Mouse (Mus musculus): ENCODE measurements around the gene Hdac1. TPM values are rescaled to one million over a fixed set of nuclear protein-coding genes. Genes with fewer than 3 reads are reported as not detected.
A peak's percentile ranks its signal among the peaks of the same experiment; 100 is the strongest.

Hdac1 gene
- polyA plus RNA-seq, 1 experiment from 2014 or later = 74.7 TPM

DNA sequence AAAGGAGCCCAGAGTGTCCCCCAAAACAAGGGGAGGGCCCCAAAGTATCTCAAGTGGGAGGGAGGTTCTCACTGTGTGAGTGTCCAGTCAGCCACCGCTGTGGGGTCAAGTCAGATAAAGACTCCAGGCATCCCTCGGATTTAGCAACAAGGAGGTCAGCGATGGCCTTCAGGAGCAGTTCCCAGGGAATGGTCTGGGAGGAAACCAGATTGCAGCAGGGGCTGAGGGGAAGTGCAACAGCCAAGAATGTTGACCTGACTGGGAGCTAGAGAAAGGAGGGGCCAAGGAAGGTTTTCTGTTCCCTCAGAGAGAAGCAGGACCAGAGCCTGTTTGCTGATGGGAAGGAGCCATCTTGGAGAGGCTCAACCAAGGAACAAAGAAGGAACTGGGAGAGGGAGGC, 43.6 kb downstream of the Hdac1 start:
- Histone ChIP-seq H3K9ac (ENCODE audit: low read depth, low read length) (no peak overlapping the region), H3K4me2 (ENCODE audit: low read length) (no peak overlapping the region), H3K4me1 (ENCODE audit: control insufficient read depth, insufficient read depth, low read length) (peaks cover 20% of the 10 kb centered on the region), H3K36me3 (ENCODE audit: control insufficient read depth, insufficient read depth, low read length) (no peaks in the 10 kb centered on the region), H3K27ac (ENCODE audit: low read length) (no peak overlapping the region), H3K4me3 (ENCODE audit: low read depth, low read length) (no peak overlapping the region), H3K27me3 (ENCODE audit: control insufficient read depth, insufficient read depth, low read depth, low read length) (no peaks in the 10 kb centered on the region), H3K9me3 (replicated peaks; ENCODE audit: control insufficient read depth, low read length, poor library complexity, severe bottlenecking) (no peaks in the 10 kb centered on the region)
- no peak for ATAC-seq
- 72% methylated on average over 3 of the region's 3 CpGs for WGBS

DNA sequence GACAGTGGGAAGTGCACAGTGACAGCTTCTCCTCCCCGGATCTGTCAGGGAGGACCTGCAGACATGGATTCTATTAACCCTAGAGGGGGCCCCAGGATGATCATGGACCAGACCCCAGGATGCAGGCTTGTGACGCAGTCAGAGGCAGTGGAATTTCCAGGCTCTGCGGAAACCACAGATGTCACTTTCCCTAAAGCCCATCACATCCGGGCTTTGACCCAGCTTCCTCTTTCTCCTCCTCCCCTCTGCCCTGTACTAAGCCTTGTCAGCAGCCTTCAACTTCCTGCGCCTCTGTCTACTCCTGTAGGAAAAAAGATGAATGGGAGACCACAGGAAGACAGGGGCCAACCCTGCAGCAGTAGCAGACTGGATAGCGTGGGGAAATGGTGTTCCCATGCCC, 45.9 kb downstream of the Hdac1 start:
- WGBS = 31% methylated on average over 6 of the region's 6 CpGs
- Histone ChIP-seq H3K9ac (ENCODE audit: low read depth, low read length) (peak overlapping the region; percentile 59), H3K9me3 (replicated peaks; ENCODE audit: control insufficient read depth, low read length, poor library complexity, severe bottlenecking) (no peaks in the 10 kb centered on the region), H3K4me1 (ENCODE audit: control insufficient read depth, insufficient read depth, low read length) (peaks cover 20% of the 10 kb centered on the region), H3K4me3 (ENCODE audit: low read depth, low read length) (peak overlapping the region; percentile 19), H3K27ac (ENCODE audit: low read length) (peak overlapping the region; percentile 84), H3K27me3 (ENCODE audit: control insufficient read depth, insufficient read depth, low read depth, low read length) (peaks cover 5% of the 10 kb centered on the region), H3K36me3 (ENCODE audit: control insufficient read depth, insufficient read depth, low read length) (no peaks in the 10 kb centered on the region), H3K4me2 (ENCODE audit: low read length) (peak overlapping the region; percentile 51)
- ATAC-seq = 0 out of 2 replicates have a peak, but pooled peaks have one; percentile 15

DNA sequence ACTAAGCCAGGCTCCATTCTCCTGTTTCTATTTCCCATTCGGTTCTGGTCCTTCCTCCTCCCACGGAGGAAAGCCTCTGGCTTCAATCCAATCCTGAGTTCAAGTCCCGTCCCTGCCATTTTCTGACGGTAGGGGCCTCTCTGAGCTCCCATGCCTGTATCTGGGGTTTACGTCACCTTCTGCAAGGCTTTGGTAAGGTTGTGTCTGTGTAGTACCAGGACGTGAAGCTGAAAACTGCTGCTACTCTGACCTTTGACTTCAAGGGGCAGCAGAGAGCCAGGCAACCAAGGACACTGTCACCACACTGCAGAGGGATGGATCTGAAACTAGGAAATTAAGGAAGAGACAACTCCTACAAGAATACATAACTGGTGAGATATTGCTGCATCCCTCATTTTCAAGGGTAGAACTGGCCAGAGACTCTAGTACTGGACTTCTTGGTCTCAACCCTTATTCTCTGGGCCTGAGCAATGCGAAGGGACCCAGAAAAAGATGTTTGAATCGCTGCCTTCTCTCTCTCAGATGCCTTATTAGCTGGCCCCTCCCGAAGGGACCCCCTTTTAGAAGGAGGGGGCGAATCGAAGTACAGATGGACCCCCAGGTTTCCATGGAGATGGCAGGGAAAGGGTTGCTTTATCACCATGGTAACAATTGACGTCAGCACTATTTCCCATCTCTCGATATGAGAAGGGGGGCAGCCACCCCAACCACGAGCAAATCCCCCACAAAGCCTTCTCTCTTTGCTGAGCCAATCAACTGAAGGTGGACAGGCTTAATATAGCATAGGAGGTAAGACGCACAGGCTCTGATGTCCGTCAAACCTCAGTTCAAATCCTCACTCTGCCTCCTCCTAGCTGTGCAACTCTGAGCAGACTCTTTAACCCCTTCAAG, 46.6 kb downstream of the Hdac1 start:
- peak overlapping the region; percentile 84 for H3K27ac ChIP-seq (ENCODE audit: low read length)
- H3K4me2 ChIP-seq (ENCODE audit: low read length) = peak overlapping the region; percentile 51
- no peaks in the 10 kb centered on the region for H3K36me3 ChIP-seq (ENCODE audit: control insufficient read depth, insufficient read depth, low read length)
- 12% methylated on average over 16 of the region's 16 CpGs for WGBS
- H3K4me3 ChIP-seq (ENCODE audit: low read depth, low read length) = peak overlapping the region; percentile 19
- peak overlapping the region; percentile 59 for H3K9ac ChIP-seq (ENCODE audit: low read depth, low read length)
- ATAC-seq = peak; percentile 66
- H3K9me3 ChIP-seq (replicated peaks; ENCODE audit: control insufficient read depth, low read length, poor library complexity, severe bottlenecking) = no peaks in the 10 kb centered on the region
- H3K27me3 ChIP-seq (ENCODE audit: control insufficient read depth, insufficient read depth, low read depth, low read length) = peaks cover 9% of the 10 kb centered on the region
- H3K4me1 ChIP-seq (ENCODE audit: control insufficient read depth, insufficient read depth, low read length) = peaks cover 20% of the 10 kb centered on the region

DNA sequence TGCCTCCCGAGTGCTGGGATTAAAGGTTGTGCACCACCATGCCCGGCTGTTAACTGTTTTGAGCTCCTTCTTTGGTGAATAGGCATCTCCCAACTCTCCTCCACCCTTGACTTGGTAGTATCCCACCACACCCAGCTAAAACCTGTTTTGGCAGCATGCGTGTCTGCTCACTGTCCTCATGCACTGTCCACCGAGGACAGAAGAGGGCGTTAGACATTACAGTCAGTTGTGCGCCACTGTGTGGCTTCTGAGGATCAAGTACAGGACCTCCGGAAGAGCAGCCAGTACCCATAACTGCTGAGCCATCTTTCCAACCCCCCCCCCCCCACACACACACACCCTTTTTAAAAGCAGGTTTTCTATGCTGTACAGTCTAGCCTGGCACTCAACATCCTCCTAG, 47.8 kb downstream of the Hdac1 start:
- no peak overlapping the region for H3K4me3 ChIP-seq (ENCODE audit: low read depth, low read length)
- no peak overlapping the region for H3K4me2 ChIP-seq (ENCODE audit: low read length)
- peaks cover 20% of the 10 kb centered on the region for H3K4me1 ChIP-seq (ENCODE audit: control insufficient read depth, insufficient read depth, low read length)
- no peak for ATAC-seq
- no peaks in the 10 kb centered on the region for H3K9me3 ChIP-seq (replicated peaks; ENCODE audit: control insufficient read depth, low read length, poor library complexity, severe bottlenecking)
- no peak overlapping the region for H3K27ac ChIP-seq (ENCODE audit: low read length)
- peaks cover 9% of the 10 kb centered on the region for H3K27me3 ChIP-seq (ENCODE audit: control insufficient read depth, insufficient read depth, low read depth, low read length)
- H3K36me3 ChIP-seq (ENCODE audit: control insufficient read depth, insufficient read depth, low read length) = no peaks in the 10 kb centered on the region
- WGBS = 73% methylated on average over 6 of the region's 7 CpGs
- H3K9ac ChIP-seq (ENCODE audit: low read depth, low read length) = no peak overlapping the region

DNA sequence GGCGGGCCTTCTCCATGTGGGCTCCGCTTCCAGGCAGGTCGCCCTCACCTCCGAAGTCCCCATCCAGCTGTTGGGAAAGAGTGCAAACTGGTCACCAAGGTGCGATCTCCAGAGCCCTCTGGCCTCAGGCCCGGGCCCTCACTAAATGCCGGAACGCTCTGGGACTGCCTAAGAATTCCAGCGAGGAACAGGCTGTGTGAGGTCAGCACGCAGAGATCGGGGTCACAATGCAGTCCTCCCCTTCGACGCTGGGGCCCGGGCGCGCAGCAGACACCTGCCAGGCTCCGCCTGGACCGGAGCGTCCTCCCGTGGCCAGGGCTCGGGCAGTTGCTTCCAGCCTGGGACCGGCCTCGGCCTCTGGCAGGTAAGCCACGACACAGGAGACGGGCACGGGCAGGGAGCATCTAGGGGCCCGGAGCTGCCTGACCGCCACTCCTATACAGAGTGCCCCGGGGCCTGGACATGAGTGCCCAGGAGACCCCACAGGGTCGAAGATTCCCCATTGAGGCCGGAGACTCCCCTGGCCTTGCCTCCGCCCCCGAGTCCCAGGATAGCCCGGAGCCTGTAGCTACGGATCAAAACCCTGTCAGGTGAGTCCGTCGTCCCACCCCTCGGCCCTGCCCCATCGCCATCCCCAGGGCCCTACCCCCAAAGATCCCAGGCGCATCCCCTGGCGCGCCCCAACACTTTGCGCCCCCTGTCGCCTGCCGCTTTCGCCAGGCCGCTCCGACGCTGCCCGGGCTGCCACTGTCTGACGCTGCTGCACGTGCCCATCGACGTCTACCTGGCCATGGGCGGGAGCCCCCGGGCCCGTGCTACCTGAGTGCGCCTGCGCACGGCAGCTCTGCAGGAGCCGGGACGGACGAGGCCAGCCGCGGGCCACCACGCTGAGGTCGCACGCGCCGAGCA, 51.3 kb downstream of the Hdac1 start, which contains the start of the genes Tssk3 and Fam229a:
Gene Tssk3, minus strand, starts transcription at position 51 of the 909 bp plus-strand sequence.
Gene Fam229a, plus strand, starts transcription at position 219 of the 909 bp plus-strand sequence.
- peak within 1 kb of the TSS; percentile 64 for H3K4me2 ChIP-seq (ENCODE audit: low read length)
- WGBS = 3% methylated on average over 69 of the region's 70 CpGs
- H3K9ac ChIP-seq (ENCODE audit: low read depth, low read length) = peak within 1 kb of the TSS; percentile 55
- no peak within 1 kb of the TSS for H3K27ac ChIP-seq (ENCODE audit: low read length)
- H3K4me1 ChIP-seq (ENCODE audit: control insufficient read depth, insufficient read depth, low read length) = peaks cover 10% of the 10 kb centered on the region
- H3K27me3 ChIP-seq (ENCODE audit: control insufficient read depth, insufficient read depth, low read depth, low read length) = peaks cover 9% of the 10 kb centered on the region
- peak; percentile 23; the same call in 1 of the 2 replicates for ATAC-seq
- H3K4me3 ChIP-seq (ENCODE audit: low read depth, low read length) = peak within 1 kb of the TSS; percentile 37
- no peaks in the 10 kb centered on the region for H3K9me3 ChIP-seq (replicated peaks; ENCODE audit: control insufficient read depth, low read length, poor library complexity, severe bottlenecking)
- H3K36me3 ChIP-seq (ENCODE audit: control insufficient read depth, insufficient read depth, low read length) = peaks cover 24% of the 10 kb centered on the region

DNA sequence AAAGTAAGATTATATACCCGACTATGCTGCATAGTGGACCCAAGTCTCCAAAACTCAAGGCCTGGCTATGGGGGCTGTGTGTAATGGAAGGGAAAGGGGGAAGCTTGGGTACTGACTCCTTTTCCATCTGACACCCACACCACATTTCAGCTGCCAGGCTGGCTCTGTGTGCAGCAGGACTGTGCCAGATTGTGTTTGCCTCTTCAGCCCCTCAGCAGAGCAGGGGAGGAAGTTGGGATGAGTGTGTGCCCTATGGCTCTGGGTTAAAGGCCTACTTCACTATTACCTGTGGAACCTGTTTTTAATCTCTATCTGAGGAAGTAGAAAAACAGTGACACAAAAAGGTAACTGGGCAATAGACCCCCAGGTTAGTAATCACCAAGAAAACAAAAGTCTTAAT, 61.4 kb downstream of the Hdac1 start:
- ATAC-seq = no peak
- 94% methylated on average over 1 of the region's 1 CpGs for WGBS
- H3K36me3 ChIP-seq (ENCODE audit: control insufficient read depth, insufficient read depth, low read length) = peaks cover 29% of the 10 kb centered on the region

DNA sequence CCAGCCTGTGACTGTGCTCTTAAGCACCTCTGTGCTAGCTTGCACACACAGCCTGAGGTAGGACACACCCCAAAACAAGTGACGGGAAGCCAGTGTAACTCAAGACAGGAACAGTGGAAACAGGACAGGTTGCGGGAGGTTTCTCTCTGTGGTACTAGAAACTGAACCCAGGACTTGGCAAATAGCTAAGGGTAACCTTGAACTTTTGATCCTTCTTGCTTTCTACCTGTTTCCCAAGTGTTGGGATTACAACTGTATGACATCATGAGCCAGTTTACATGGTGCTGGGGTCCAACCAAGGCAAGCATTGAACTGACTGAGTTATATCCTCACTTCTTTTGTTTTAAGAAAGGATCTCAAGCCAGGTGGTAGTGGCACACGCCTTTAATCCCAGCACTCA, 62.6 kb downstream of the Hdac1 start:
- Histone ChIP-seq H3K27me3 (ENCODE audit: control insufficient read depth, insufficient read depth, low read depth, low read length) (no peaks in the 10 kb centered on the region), H3K4me1 (ENCODE audit: control insufficient read depth, insufficient read depth, low read length) (no peaks in the 10 kb centered on the region), H3K4me2 (ENCODE audit: low read length) (no peak overlapping the region), H3K9ac (ENCODE audit: low read depth, low read length) (no peak overlapping the region), H3K4me3 (ENCODE audit: low read depth, low read length) (no peak overlapping the region), H3K9me3 (replicated peaks; ENCODE audit: control insufficient read depth, low read length, poor library complexity, severe bottlenecking) (no peaks in the 10 kb centered on the region), H3K36me3 (ENCODE audit: control insufficient read depth, insufficient read depth, low read length) (peaks cover 28% of the 10 kb centered on the region), H3K27ac (ENCODE audit: low read length) (no peak overlapping the region)
- no peak for ATAC-seq
- WGBS = 94% methylated on average over 3 of the region's 3 CpGs

More for the DNA sequence above, 61.4 kb downstream of the Hdac1 start:
- Histone ChIP-seq H3K9ac (ENCODE audit: low read depth, low read length) (no peak overlapping the region), H3K27me3 (ENCODE audit: control insufficient read depth, insufficient read depth, low read depth, low read length) (no peaks in the 10 kb centered on the region), H3K9me3 (replicated peaks; ENCODE audit: control insufficient read depth, low read length, poor library complexity, severe bottlenecking) (no peaks in the 10 kb centered on the region), H3K27ac (ENCODE audit: low read length) (no peak overlapping the region), H3K4me2 (ENCODE audit: low read length) (no peak overlapping the region), H3K4me3 (ENCODE audit: low read depth, low read length) (no peak overlapping the region), H3K4me1 (ENCODE audit: control insufficient read depth, insufficient read depth, low read length) (no peaks in the 10 kb centered on the region)

DNA sequence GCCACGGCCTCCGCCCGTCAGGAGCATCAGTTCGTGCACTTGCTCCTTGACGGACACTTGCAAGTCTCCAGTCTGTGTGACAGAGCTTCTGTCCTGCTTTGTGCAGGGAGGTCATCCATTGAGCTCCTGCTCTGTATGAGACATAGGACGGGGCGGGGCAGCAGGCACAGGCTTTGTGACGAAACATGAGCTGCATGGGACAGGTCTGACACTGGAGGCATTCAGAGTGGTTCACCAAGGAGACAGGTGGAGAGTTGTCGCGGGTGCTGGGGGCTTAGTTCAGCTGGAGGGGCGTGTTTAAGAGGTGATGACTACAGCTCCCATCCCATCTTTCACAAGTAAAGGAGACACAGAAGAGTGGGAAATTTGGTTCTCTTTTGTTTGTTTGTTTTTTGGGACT, 66.5 kb downstream of the Hdac1 start:
- H3K4me2 ChIP-seq (ENCODE audit: low read length) = no peak overlapping the region
- no peak overlapping the region for H3K9ac ChIP-seq (ENCODE audit: low read depth, low read length)
- H3K36me3 ChIP-seq (ENCODE audit: control insufficient read depth, insufficient read depth, low read length) = peaks cover 38% of the 10 kb centered on the region
- no peak for ATAC-seq
- H3K27ac ChIP-seq (ENCODE audit: low read length) = no peak overlapping the region
- 88% methylated on average over 11 of the region's 11 CpGs for WGBS
- no peaks in the 10 kb centered on the region for H3K4me1 ChIP-seq (ENCODE audit: control insufficient read depth, insufficient read depth, low read length)
- no peaks in the 10 kb centered on the region for H3K9me3 ChIP-seq (replicated peaks; ENCODE audit: control insufficient read depth, low read length, poor library complexity, severe bottlenecking)
- H3K4me3 ChIP-seq (ENCODE audit: low read depth, low read length) = no peak overlapping the region
- no peaks in the 10 kb centered on the region for H3K27me3 ChIP-seq (ENCODE audit: control insufficient read depth, insufficient read depth, low read depth, low read length)

All from midbrain, embryonic 16.5 days (tissue).